Mouse (Mus musculus) ES-E14 (cell line): Measurements from ENCODE around the gene Clstn3. TPM values are rescaled to one million over a fixed set of nuclear protein-coding genes. Genes with fewer than 3 reads are reported as not detected.
A peak's percentile ranks its signal among the peaks of the same experiment; 100 is the strongest.
"Not testable (repeated sequence)": the region's sequence is repeated elsewhere in the genome, so short reads cannot be mapped to it uniquely, and the experiment has no call there.

Source experiments
- DNase-seq: peaks from one replicate; pipeline ENCODE4 v3.0.0-alpha.2; 2013; ENCODE audit warnings: low read depth, low spot score
- H3K27ac ChIP-seq: 2 replicates; pipeline ENCODE4 v1.5.1; 2012; ENCODE audit warnings: low read depth, mild to moderate bottlenecking, low read length, moderate library complexity, mixed read lengths; ENCODE audit not compliant: poor library complexity, insufficient read depth, severe bottlenecking
- H3K36me3 ChIP-seq: 2 replicates; pipeline ENCODE4 v1.6.1; 2012; ENCODE audit warnings: mild to moderate bottlenecking, low read length, moderate library complexity, mixed read lengths; ENCODE audit not compliant: control insufficient read depth, poor library complexity, insufficient read depth, severe bottlenecking
- H3K4me1 ChIP-seq, 2 experiments: fragments of 150-350 bp in 1 of 2; sonication (generic) in 1 of 2; 2 replicates each; pipeline ENCODE4 v1.6.1; 2012; ENCODE audit warnings: low read length in 2 of 2, mild to moderate bottlenecking in 1 of 2, mixed read lengths in 1 of 2; ENCODE audit not compliant: control insufficient read depth in 2 of 2, insufficient read depth in 2 of 2, poor library complexity in 1 of 2
- H3K4me3 ChIP-seq, 2 experiments: fragments of 150-350 bp in 1 of 2; sonication (generic) in 1 of 2; 2 replicates each; pipeline ENCODE4 v1.5.1; 2012; ENCODE audit warnings: low read length in 2 of 2, low read depth in 1 of 2, mild to moderate bottlenecking in 1 of 2, mixed read lengths in 1 of 2; ENCODE audit not compliant: insufficient read depth in 1 of 2, poor library complexity in 1 of 2, severe bottlenecking in 1 of 2
- H3K9ac ChIP-seq: 2 replicates; pipeline ENCODE4 v1.6.1; 2012; ENCODE audit warnings: low read depth, mild to moderate bottlenecking, low read length, mixed read lengths; ENCODE audit not compliant: poor library complexity, insufficient read depth, severe bottlenecking
- H3K9me3 ChIP-seq: fragments of 150-350 bp; sonication (generic); 2 replicates; pipeline ENCODE4 v1.6.1; 2012; ENCODE audit warnings: low read depth, mild to moderate bottlenecking, low read length; ENCODE audit not compliant: control insufficient read depth, insufficient read depth
- CHD2 ChIP-seq: IDR thresholded peaks from 2 replicates; pipeline ENCODE4 v1.6.1; 2014; ENCODE audit warnings: mild to moderate bottlenecking, low read depth, low read length, inconsistent platforms
- HCFC1 ChIP-seq: IDR thresholded peaks from 2 replicates; pipeline ENCODE4 v1.6.1; 2012; ENCODE audit warnings: low read length, inconsistent platforms, borderline replicate concordance; ENCODE audit not compliant: insufficient read depth
- MAFK ChIP-seq: IDR thresholded peaks from 2 replicates; pipeline ENCODE4 v1.6.1; 2014; ENCODE audit warnings: mild to moderate bottlenecking, low read depth, low read length, inconsistent platforms; ENCODE audit not compliant: insufficient read depth
- ZC3H11A ChIP-seq: IDR thresholded peaks from 2 replicates; pipeline ENCODE4 v1.6.1; 2012; ENCODE audit warnings: low read depth, mild to moderate bottlenecking, inconsistent platforms, low read length, borderline replicate concordance
- ZNF384 ChIP-seq: IDR thresholded peaks from 2 replicates; pipeline ENCODE4 v1.6.1; 2012; ENCODE audit warnings: low read depth, low read length, inconsistent platforms
- in situ Hi-C, 2 experiments: fragments of 600-800 bp; cut with MboI; formaldehyde crosslinking; loops; one replicate each; pipeline ENCODE4 v1.15.1; 2025; ENCODE audit warnings: low sequenced_read_pairs in 2 of 2, inconsistent platforms in 1 of 2; ENCODE audit not compliant: unreplicated experiment in 2 of 2
- total RNA-seq: library from RNA; depleted of rRNA; stranded (reverse); fragments of 300-350 nt; gene quantifications from 2 replicates; pipeline ENCODE4 v1.2.3, GENCODE M21; 2012

Gene Clstn3
- total RNA-seq, 1 experiment: 37.0 TPM

- peak overlapping the region in 1 of 2 experiments; percentile 83; a peak in 1 of 4 replicates for H3K4me3 ChIP-seq
- peak overlapping the region; percentile 83 for H3K27ac ChIP-seq
- in situ Hi-C loops: no loop called here
- peak overlapping the region; percentile 94 for H3K9ac ChIP-seq
- H3K36me3 ChIP-seq: peaks cover 11% of the 10 kb centered on the region
- no peak for DNase-seq
- no peaks in the 10 kb centered on the region for H3K9me3 ChIP-seq
- peaks cover 4 to 23% of the 10 kb centered on the region in 2 experiments for H3K4me1 ChIP-seq
- TF ChIP-seq ZC3H11A: no peak
- no peak for TF ChIP-seq ZNF384
- TF ChIP-seq MAFK: no peak
- TF ChIP-seq HCFC1: no peak
- no peak for TF ChIP-seq CHD2
Observed at GRCm38 (mm10) chr6:124477221-124477655, 12.6 kb upstream of the Clstn3 start.

DNA sequence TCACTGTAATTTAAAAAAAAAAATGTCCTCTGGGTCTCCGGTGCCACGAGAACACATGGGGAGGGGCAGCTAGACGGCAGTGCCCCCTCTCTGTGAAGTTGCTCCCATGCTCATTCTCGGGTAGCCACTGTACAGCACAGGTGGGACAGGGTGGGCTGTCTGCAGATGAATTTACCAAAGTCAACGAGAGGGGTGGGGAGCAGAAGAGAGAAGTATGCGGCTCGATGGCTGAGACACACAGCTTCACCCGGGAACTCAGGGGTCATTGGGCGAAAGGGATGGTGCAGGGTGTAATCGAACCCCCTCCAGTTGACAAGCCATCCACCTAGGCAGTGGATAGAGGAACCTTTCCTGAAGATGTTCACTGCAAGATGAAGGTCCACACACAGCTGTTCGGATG lies 12.2 kb upstream of the Clstn3 start:
- TF ChIP-seq CHD2: no peak
- no peak for TF ChIP-seq HCFC1
- TF ChIP-seq ZNF384: no peak; the same call in 1 of the 2 replicates
- no peak for TF ChIP-seq MAFK
- TF ChIP-seq ZC3H11A: no peak
- H3K9ac ChIP-seq: peak overlapping the region; percentile 94
- H3K9me3 ChIP-seq: no peaks in the 10 kb centered on the region
- no peak for DNase-seq
- H3K36me3 ChIP-seq: peaks cover 11% of the 10 kb centered on the region
- peaks cover 4 to 23% of the 10 kb centered on the region in 2 experiments for H3K4me1 ChIP-seq
- in situ Hi-C loops: no loop called here
- peak overlapping the region; percentile 18 to 83; a peak in 3 of 4 replicates for H3K4me3 ChIP-seq
- peak overlapping the region; percentile 83 for H3K27ac ChIP-seq

GRCm38 (mm10) chr6:124476216-124476615 lies 11.6 kb upstream of the Clstn3 start:
- H3K36me3 ChIP-seq: peaks cover 11% of the 10 kb centered on the region
- H3K4me1 ChIP-seq: peaks cover 4 to 21% of the 10 kb centered on the region in 2 experiments
- in situ Hi-C loops: no loop called here
- DNase-seq: no peak
- peak overlapping the region; percentile 83 for H3K27ac ChIP-seq
- H3K4me3 ChIP-seq: peak overlapping the region; percentile 37 to 83
- no peaks in the 10 kb centered on the region for H3K9me3 ChIP-seq
- H3K9ac ChIP-seq: peak overlapping the region; percentile 94
- TF ChIP-seq HCFC1: no peak
- no peak for TF ChIP-seq MAFK
- TF ChIP-seq ZNF384: no peak
- no peak for TF ChIP-seq ZC3H11A
- TF ChIP-seq CHD2: no peak

GRCm38 (mm10) chr6:124475335-124476075 lies 10.9 kb upstream of the Clstn3 start:
- peak overlapping the region; percentile 76 to 83 for H3K4me3 ChIP-seq
- H3K27ac ChIP-seq: peak overlapping the region; percentile 88; the same call in 1 of the 2 replicates
- in situ Hi-C loops: not testable (repeated sequence)

More at GRCm38 (mm10) chr6:124475335-124476075, 10.9 kb upstream of the Clstn3 start:
- peaks cover 4 to 19% of the 10 kb centered on the region in 2 experiments for H3K4me1 ChIP-seq
- DNase-seq, H3K9me3 ChIP-seq: not testable (repeated sequence)
- peak overlapping the region; percentile 94 for H3K9ac ChIP-seq
- H3K36me3 ChIP-seq: peaks cover 11% of the 10 kb centered on the region
